Mouse (Mus musculus) heart, embryonic 12.5 days (tissue): ENCODE measurements around the gene Cstf3. TPM values are rescaled to one million over a fixed set of nuclear protein-coding genes. Genes with fewer than 3 reads are reported as not detected.

ENCODE experiments used
- ATAC-seq: fragments of 200-750 bp; cut with Nextera tagmentation; 2 replicates; pipeline ENCODE4 v1.8.0; 2017; ENCODE audit warnings: moderate TSS enrichment, moderate library complexity; ENCODE audit not compliant: insufficient number of reproducible peaks, low FRiP score
- H3K27ac ChIP-seq: fragments of 300-500 bp; sonication (generic); 2 replicates; pipeline ENCODE4 v1.5.1; 2016; ENCODE audit warnings: mild to moderate bottlenecking, moderate library complexity; ENCODE audit not compliant: poor library complexity, severe bottlenecking
- H3K27me3 ChIP-seq: fragments of 300-500 bp; sonication (generic); replicated peaks from 2 replicates; pipeline ENCODE4 v1.6.1; 2016; ENCODE audit warnings: mild to moderate bottlenecking, moderate library complexity
- H3K36me3 ChIP-seq: fragments of 300-500 bp; sonication (generic); 2 replicates; pipeline ENCODE4 v1.6.1; 2016; ENCODE audit warnings: mild to moderate bottlenecking, moderate library complexity
- H3K4me1 ChIP-seq: fragments of 300-500 bp; sonication (generic); replicated peaks from 2 replicates; pipeline ENCODE4 v1.6.1; 2016; ENCODE audit warnings: mild to moderate bottlenecking
- H3K4me2 ChIP-seq: fragments of 300-500 bp; sonication (generic); 2 replicates; pipeline ENCODE4 v1.6.1; 2016; ENCODE audit warnings: mild to moderate bottlenecking, moderate library complexity
- H3K4me3 ChIP-seq: fragments of 300-500 bp; sonication (generic); 2 replicates; pipeline ENCODE4 v1.5.1; 2016; ENCODE audit warnings: mild to moderate bottlenecking
- H3K9ac ChIP-seq: fragments of 300-500 bp; sonication (generic); 2 replicates; pipeline ENCODE4 v1.6.1; 2016; ENCODE audit warnings: mild to moderate bottlenecking, moderate library complexity
- H3K9me3 ChIP-seq: fragments of 300-500 bp; sonication (generic); replicated peaks from 2 replicates; pipeline ENCODE4 v1.6.1; 2016; ENCODE audit warnings: mild to moderate bottlenecking, moderate library complexity
- WGBS: fragments of 180-500 bp; shearing (Covaris S2); methylation state at CpG from one replicate; pipeline ENCODE4 v1.1.7; 2016; 5-methylcytosine and 5-hydroxymethylcytosine counted together
- polyA plus RNA-seq: library from polyadenylated mRNA; unstranded; fragments of >200 nt; fragmentation: Nextera tagmentation; extraction: Ambion mirVana; gene quantifications from 2 replicates; pipeline ENCODE4 v1.2.1, GENCODE M21; 2016

Gene Cstf3
- polyA plus RNA-seq, 1 experiment from 2014 or later: 68.6 TPM

DNA sequence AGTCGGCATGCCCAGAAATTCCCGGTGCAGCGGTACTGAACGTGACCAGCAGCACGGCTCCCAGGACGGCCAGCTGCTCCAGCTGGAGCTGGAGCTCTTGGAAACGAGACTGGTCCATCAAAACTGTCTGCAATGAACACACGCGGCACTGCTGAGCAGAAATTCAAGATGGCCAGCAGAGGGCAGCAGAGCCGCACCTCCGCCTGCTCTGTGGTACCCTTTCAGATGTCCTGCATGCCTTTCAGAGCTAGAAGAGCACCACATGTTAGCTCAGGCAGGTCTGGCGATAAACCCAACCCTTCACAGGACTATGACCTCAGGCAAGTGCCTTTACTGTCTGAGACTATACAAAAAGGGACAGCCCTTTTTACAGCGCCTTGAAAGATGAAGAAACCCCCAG, 95.1 kb downstream of the Cstf3 start:
- peak; percentile 83 for ATAC-seq
- H3K4me2 ChIP-seq: peak overlapping the region; percentile 47
- WGBS: 8% methylated on average over 13 of the region's 13 CpGs

DNA sequence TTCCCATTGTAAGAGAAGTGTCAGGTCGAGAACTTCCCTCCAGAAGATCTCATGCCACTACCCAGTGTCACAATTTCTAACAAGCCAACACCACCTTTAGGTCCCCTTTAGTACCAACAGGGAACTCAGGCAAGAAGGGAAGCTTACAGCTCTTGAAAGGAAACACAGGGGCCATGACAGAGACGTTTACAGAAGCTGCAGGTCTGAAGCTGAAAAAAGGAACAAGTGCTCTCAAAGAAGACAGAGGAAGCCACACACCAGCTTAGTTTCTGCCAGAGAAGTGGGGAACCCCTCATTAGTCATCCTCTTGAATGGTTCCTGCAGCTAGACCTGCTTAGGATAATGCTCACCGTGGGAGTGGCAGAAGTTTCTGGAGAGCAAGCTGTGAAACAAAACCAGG, 96.9 kb downstream of the Cstf3 start:
- Histone ChIP-seq H3K36me3 (peaks cover 11% of the 10 kb centered on the region), H3K4me1 (peaks cover 13% of the 10 kb centered on the region), H3K4me2 (no peak overlapping the region), H3K27ac (no peak overlapping the region), H3K27me3 (no peaks in the 10 kb centered on the region), H3K9me3 (no peaks in the 10 kb centered on the region), H3K4me3 (no peak overlapping the region), H3K9ac (no peak overlapping the region)
- 56% methylated on average over 3 of the region's 3 CpGs for WGBS
- no peak for ATAC-seq

More for the DNA sequence above, 95.1 kb downstream of the Cstf3 start:
- Histone ChIP-seq H3K27ac (no peak overlapping the region), H3K9ac (no peak overlapping the region; the same call in 1 of the 2 replicates), H3K4me1 (0 out of 2 replicates have a peak, but pooled peaks cover 3% of the 10 kb centered on the region), H3K9me3 (no peaks in the 10 kb centered on the region), H3K27me3 (no peaks in the 10 kb centered on the region), H3K36me3 (peaks cover 22% of the 10 kb centered on the region), H3K4me3 (peak overlapping the region; percentile 15; the same call in 1 of the 2 replicates)

DNA sequence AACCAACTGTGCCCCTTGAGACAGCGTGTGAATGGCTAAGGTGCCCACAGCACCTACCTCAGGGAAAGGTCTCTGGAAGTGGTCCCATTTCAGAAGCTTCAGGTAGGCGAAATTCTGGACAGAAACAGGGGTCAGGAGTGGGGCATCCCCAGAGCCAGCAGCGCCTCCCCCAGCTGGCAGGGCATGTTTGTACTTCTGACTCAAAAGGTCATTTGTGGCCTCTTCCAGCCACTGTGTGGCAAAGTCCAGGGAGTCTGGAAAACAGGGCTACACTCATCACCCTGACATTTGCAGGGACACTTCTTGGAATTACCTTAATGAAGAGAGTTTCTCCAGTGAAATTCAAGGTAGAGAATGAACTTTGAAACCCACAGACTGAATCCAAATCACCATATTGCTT, 98.0 kb downstream of the Cstf3 start:
- Histone ChIP-seq H3K27me3 (no peaks in the 10 kb centered on the region), H3K36me3 (peaks cover 9% of the 10 kb centered on the region), H3K4me3 (no peak overlapping the region), H3K9me3 (no peaks in the 10 kb centered on the region), H3K27ac (no peak overlapping the region), H3K9ac (no peak overlapping the region), H3K4me1 (peaks cover 13% of the 10 kb centered on the region), H3K4me2 (no peak overlapping the region)
- 70% methylated on average over 3 of the region's 3 CpGs for WGBS
- ATAC-seq: no peak

DNA sequence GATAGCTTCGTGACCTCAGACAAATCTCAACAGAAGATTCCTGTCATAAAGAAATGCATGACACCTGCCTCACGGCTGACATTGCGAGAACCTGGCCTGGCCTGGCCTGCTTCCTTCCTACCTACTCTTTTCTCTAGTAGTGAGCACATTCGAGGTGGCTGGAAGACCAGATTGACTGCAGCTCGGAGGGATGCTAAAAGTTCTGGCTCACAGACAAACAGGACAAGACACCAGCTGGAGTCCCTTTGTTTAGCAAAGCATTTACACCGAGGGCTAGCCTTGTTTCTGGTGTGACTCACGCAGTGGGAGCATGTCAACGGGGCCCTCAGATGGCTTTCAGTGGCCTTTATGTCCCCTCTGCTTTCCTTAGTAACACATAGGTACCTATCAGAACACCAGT, 98.4 kb downstream of the Cstf3 start:
- no peak for ATAC-seq
- no peak overlapping the region for H3K9ac ChIP-seq
- peaks cover 5% of the 10 kb centered on the region for H3K36me3 ChIP-seq
- no peak overlapping the region for H3K4me3 ChIP-seq
- peaks cover 13% of the 10 kb centered on the region for H3K4me1 ChIP-seq
- WGBS: 78% methylated on average over 8 of the region's 8 CpGs
- no peak overlapping the region for H3K27ac ChIP-seq
- no peak overlapping the region for H3K4me2 ChIP-seq
- H3K27me3 ChIP-seq: no peaks in the 10 kb centered on the region
- H3K9me3 ChIP-seq: no peaks in the 10 kb centered on the region

DNA sequence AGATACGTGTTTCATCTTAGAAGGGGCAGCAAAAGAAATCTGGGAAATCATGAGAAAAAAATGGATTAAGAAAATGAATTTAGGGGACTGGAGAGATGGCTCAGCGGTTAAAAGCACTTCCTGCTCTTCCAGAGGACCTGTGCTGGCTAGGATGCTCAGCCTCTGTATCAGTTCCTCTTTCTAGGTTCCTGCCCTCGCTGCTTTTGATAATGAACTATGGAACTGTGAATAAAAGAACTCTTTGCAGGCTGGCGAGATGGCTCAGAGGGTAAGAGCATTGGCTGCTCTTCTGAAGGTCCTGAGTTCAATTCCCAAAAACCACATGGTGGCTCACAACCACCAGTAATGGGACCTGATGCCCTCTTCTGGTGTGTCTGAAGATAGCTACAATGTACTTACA, 100.4 kb downstream of the Cstf3 start:
- H3K36me3 ChIP-seq: no peaks in the 10 kb centered on the region
- 75% methylated on average over 4 of the region's 4 CpGs for WGBS
- H3K9ac ChIP-seq: no peak overlapping the region
- ATAC-seq: no peak
- no peak overlapping the region for H3K4me2 ChIP-seq
- H3K27me3 ChIP-seq: no peaks in the 10 kb centered on the region
- H3K27ac ChIP-seq: no peak overlapping the region
- no peak overlapping the region for H3K4me3 ChIP-seq
- H3K9me3 ChIP-seq: no peaks in the 10 kb centered on the region
- peaks cover 9% of the 10 kb centered on the region for H3K4me1 ChIP-seq

DNA sequence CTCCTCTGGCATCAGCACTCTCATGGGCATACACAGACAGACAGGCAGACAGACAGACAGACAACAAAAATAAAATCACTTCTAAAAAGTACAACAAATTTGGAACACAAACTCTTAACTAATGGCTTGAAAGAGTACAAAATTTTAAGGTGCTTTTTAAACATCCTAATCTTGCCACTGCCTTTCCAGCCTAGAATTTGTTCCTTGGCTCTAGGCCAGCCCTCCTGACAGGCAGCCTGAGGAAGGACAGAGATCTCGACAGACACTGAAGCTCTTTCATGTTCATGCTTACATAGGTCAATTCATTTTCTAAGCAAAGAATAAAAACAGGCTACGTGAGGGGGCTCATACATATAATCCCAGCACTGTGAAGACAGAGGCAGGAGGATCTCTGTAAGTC, 102.2 kb downstream of the Cstf3 start:
- Histone ChIP-seq H3K36me3 (no peaks in the 10 kb centered on the region), H3K27ac (no peak overlapping the region), H3K4me3 (no peak overlapping the region), H3K9ac (no peak overlapping the region), H3K4me1 (peaks cover 9% of the 10 kb centered on the region), H3K27me3 (no peaks in the 10 kb centered on the region), H3K4me2 (no peak overlapping the region), H3K9me3 (no peaks in the 10 kb centered on the region)
- WGBS: 41% methylated on average over 2 of the region's 2 CpGs
- ATAC-seq: no peak

DNA sequence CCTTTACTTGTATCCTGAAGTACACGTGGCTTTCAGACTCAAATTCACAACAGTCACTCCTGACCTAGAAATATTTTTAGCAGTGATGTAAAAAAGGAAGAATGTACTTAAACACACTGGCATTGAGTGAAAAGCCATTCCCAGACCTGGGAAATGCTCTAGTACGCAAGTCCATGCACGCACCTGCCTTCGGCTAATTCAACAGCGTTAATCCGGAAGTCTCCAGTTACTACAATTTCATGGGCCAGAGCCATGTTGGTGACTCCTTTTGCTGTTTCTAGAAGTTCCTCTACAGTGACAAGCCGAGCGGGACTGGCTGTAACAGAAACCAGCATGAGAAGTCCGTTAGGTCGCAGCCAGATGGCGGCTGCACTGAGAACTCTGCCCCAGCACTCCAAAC, 109.3 kb downstream of the Cstf3 start:
- no peak for ATAC-seq
- Histone ChIP-seq H3K9ac (no peak overlapping the region), H3K9me3 (no peaks in the 10 kb centered on the region), H3K4me1 (0 out of 2 replicates have a peak, but pooled peaks cover 5% of the 10 kb centered on the region), H3K4me2 (no peak overlapping the region), H3K27me3 (no peaks in the 10 kb centered on the region), H3K4me3 (no peak overlapping the region), H3K36me3 (0 out of 2 replicates have a peak, but pooled peaks cover 2% of the 10 kb centered on the region), H3K27ac (no peak overlapping the region)
- 82% methylated on average over 11 of the region's 11 CpGs for WGBS

DNA sequence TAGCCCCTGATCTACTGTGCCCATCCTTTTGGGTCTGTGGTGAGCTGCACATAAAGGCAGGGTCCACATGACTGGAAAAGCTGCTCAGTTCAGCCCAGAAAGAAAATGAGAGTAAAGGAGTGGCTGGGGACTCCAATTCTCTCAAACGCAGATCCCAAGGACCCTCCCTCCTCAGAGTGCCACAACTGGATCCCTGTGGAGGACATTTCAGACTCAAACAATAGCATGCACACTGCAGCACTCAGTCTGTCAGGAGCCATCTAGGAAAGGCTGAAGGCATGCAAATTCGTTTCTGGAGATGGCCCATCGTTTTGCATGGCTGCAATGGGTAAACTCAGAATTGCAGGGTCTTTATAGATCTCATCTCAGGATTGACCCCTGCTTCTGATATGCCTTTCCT, 112.8 kb downstream of the Cstf3 start:
- Histone ChIP-seq H3K4me2 (no peak overlapping the region), H3K27ac (no peak overlapping the region), H3K9me3 (no peaks in the 10 kb centered on the region), H3K9ac (no peak overlapping the region), H3K36me3 (peaks cover 15% of the 10 kb centered on the region), H3K4me3 (no peak overlapping the region), H3K4me1 (0 out of 2 replicates have a peak, but pooled peaks cover 5% of the 10 kb centered on the region), H3K27me3 (no peaks in the 10 kb centered on the region)
- WGBS: 85% methylated on average over 3 of the region's 3 CpGs
- ATAC-seq: no peak

DNA sequence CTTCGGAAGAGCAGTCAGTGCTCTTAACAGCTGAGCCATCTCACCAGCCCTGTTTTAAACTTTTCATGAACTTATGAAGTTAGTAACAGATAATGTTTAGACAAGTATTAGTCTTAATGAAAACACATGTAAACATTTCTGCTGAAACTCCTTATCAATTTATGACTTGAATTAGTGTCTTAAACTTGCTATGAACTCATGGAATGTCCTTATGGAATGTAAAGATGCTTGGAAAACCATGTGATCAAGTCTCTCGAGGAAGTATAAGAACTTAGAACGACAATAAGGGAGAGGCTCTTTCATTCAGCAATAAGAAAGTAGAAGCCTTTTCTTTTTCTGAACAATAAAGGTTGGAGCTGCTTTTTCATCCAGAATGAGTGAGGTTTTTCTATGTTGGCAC, 114.0 kb downstream of the Cstf3 start:
- Histone ChIP-seq H3K9me3 (no peaks in the 10 kb centered on the region), H3K27ac (no peak overlapping the region), H3K4me2 (no peak overlapping the region), H3K9ac (no peak overlapping the region), H3K4me1 (0 out of 2 replicates have a peak, but pooled peaks cover 5% of the 10 kb centered on the region), H3K27me3 (no peaks in the 10 kb centered on the region), H3K36me3 (peaks cover 15% of the 10 kb centered on the region), H3K4me3 (no peak overlapping the region)
- 81% methylated on average over 3 of the region's 3 CpGs for WGBS
- no peak for ATAC-seq

DNA sequence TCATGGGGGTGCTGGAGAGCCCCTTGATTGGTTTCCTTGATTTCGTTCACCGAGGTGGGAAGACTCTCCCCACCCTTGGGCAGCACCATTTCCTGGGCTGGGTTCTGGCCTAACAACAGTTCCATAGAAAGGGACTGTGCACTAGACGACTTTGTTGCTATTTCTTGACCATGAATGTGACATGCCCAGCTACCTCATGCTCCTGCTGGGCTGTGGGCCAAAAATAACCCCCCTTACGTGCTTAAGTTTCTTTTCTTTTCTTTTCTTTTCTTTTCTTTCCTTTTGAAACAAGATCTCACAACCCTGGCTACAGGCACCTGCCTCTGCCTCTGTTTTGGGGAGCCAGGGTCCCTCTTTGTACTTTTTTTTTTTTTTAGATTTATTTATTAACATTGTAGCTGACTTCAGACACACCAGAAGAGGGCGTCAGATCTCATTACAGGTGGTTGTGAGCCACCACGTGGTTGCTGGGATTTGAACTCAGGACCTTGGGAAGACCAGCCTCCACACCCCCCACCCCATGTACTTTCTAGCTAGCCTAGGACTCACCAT, 119.5 kb downstream of the Cstf3 start:
- peaks cover 17% of the 10 kb centered on the region for H3K4me1 ChIP-seq
- no peak overlapping the region for H3K9ac ChIP-seq
- WGBS: 44% methylated on average over 6 of the region's 6 CpGs
- no peak overlapping the region for H3K4me3 ChIP-seq
- H3K9me3 ChIP-seq: no peaks in the 10 kb centered on the region
- H3K27me3 ChIP-seq: 0 out of 2 replicates have a peak, but pooled peaks cover 4% of the 10 kb centered on the region
- peaks cover 12% of the 10 kb centered on the region for H3K36me3 ChIP-seq
- H3K4me2 ChIP-seq: no peak overlapping the region
- no peak overlapping the region for H3K27ac ChIP-seq
- no peak for ATAC-seq

DNA sequence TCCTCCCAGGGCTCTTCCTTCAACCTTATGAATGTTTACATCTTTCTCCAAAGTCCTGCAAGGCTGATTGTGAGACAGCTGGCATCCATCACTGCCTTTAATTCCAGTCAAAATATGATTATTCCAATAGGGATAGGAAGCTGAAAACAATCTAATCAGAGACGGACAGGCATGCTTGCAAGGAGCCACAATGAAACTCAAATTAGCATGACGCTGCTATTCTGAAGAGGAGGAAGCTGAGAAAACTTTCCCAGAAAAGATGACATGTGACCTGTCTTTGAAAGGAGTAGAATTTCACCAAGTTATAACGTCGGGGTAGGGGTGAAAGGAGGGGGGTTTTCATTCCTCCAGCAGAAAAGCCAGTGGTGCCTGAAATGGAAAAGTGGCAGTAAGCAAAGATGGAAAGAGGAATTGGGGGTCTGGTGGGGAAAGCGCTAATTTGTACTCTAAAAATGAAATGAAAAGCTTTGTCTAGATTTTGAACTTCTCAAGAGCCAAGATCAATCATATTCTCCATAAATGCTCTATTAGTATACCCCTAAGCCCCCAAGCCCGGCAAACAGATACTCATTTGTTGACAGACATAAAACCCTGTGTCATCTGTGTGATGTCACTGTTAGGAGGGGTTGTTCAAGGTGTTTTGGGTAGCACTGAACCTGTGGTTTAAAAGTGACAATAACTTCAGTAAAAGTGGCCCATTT, 120.5 kb downstream of the Cstf3 start:
- H3K36me3 ChIP-seq: peaks cover 3% of the 10 kb centered on the region
- ATAC-seq: no peak
- peaks cover 17% of the 10 kb centered on the region for H3K4me1 ChIP-seq
- WGBS: 38% methylated on average over 6 of the region's 6 CpGs
- H3K9ac ChIP-seq: no peak overlapping the region
- peak overlapping the region; percentile 88 for H3K4me3 ChIP-seq
- H3K9me3 ChIP-seq: no peaks in the 10 kb centered on the region
- H3K4me2 ChIP-seq: peak overlapping the region; percentile 71
- H3K27me3 ChIP-seq: 0 out of 2 replicates have a peak, but pooled peaks cover 4% of the 10 kb centered on the region
- no peak overlapping the region for H3K27ac ChIP-seq
